Mouse (Mus musculus) induced T-regulatory cell, adult 2 months (primary cell): ENCODE data around the gene Nfia.
A peak's percentile ranks its signal among the peaks of the same experiment; 100 is the strongest.

Experiments
- DNase-seq: peaks from one replicate; pipeline ENCODE4 v3.0.0-alpha.2; 2012; ENCODE audit warnings: low read depth

The Nfia gene

GRCm38 (mm10) chr4:98004986-98005385 lies 232.5 kb downstream of the Nfia start:
- DNase-seq = no peak

GRCm38 (mm10) chr4:98008814-98009368 lies 236.4 kb downstream of the Nfia start:
- DNase-seq = no peak

- DNase-seq = no peak
These were observed 237.4 kb downstream of the Nfia start for GRCm38 (mm10) chr4:98009966-98010365.

GRCm38 (mm10) chr4:98019811-98020210 lies 247.3 kb downstream of the Nfia start:
- no peak for DNase-seq

- DNase-seq = peak; percentile 11
These were observed 248.3 kb downstream of the Nfia start for GRCm38 (mm10) chr4:98020836-98021235.

GRCm38 (mm10) chr4:98023245-98023792 lies 250.8 kb downstream of the Nfia start:
- no peak for DNase-seq

GRCm38 (mm10) chr4:98027412-98027811 lies 254.9 kb downstream of the Nfia start:
- DNase-seq = no peak

- DNase-seq = no peak
These were observed 259.3 kb downstream of the Nfia start for GRCm38 (mm10) chr4:98031871-98032270.

GRCm38 (mm10) chr4:98032332-98032731 lies 259.8 kb downstream of the Nfia start:
- no peak for DNase-seq

- no peak for DNase-seq
These were observed 266.6 kb downstream of the Nfia start for GRCm38 (mm10) chr4:98039095-98039494.

- peak; percentile 76 for DNase-seq
These were observed 267.6 kb downstream of the Nfia start for GRCm38 (mm10) chr4:98040179-98040578.

- DNase-seq = no peak
These were observed 272.1 kb downstream of the Nfia start for GRCm38 (mm10) chr4:98044611-98045010.

- DNase-seq = no peak
These were observed 274.8 kb downstream of the Nfia start for GRCm38 (mm10) chr4:98047369-98047768.

GRCm38 (mm10) chr4:98049584-98049983 lies 277.1 kb downstream of the Nfia start:
- no peak for DNase-seq

- DNase-seq = no peak
These were observed 277.6 kb downstream of the Nfia start for GRCm38 (mm10) chr4:98050003-98050620.

- no peak for DNase-seq
These were observed 278.2 kb downstream of the Nfia start for GRCm38 (mm10) chr4:98050781-98051180.

GRCm38 (mm10) chr4:98051326-98051725 lies 278.8 kb downstream of the Nfia start:
- DNase-seq = no peak

GRCm38 (mm10) chr4:98055036-98055435 lies 282.5 kb downstream of the Nfia start:
- no peak for DNase-seq

- no peak for DNase-seq
These were observed 284.0 kb downstream of the Nfia start for GRCm38 (mm10) chr4:98056396-98057020.

GRCm38 (mm10) chr4:98057246-98057645 lies 284.7 kb downstream of the Nfia start:
- no peak for DNase-seq

- no peak for DNase-seq
These were observed 285.2 kb downstream of the Nfia start for GRCm38 (mm10) chr4:98057721-98058120.

- DNase-seq = no peak
These were observed 285.6 kb downstream of the Nfia start for GRCm38 (mm10) chr4:98058182-98058581.

- no peak for DNase-seq
These were observed 288.1 kb downstream of the Nfia start for GRCm38 (mm10) chr4:98060601-98061000.
